Mouse (Mus musculus) layer of hippocampus, adult 8-10 months (tissue): ENCODE measurements around the gene Kcnj6. TPM values are rescaled to one million over a fixed set of nuclear protein-coding genes. Genes with fewer than 3 reads are reported as not detected.

Experiments
- DNase-seq, 2 experiments: peaks; one replicate each; pipeline ENCODE4 v3.0.0; 2022; ENCODE audit warnings: low spot score in 2 of 2
- microRNA-seq, 2 experiments: library from miRNA; unstranded; fragments of <30 nt; microRNA quantifications; one replicate each; pipeline ENCODE4 v1.2.0; 2022
- total RNA-seq, 4 experiments: library from RNA; stranded (reverse); gene quantifications; 2 replicates each; pipeline ENCODE4 v1.2.4; 2022

Gene Kcnj6
- total RNA-seq, 4 experiments from 2014 or later: 96.6 to 128 (median 116) TPM

DNA sequence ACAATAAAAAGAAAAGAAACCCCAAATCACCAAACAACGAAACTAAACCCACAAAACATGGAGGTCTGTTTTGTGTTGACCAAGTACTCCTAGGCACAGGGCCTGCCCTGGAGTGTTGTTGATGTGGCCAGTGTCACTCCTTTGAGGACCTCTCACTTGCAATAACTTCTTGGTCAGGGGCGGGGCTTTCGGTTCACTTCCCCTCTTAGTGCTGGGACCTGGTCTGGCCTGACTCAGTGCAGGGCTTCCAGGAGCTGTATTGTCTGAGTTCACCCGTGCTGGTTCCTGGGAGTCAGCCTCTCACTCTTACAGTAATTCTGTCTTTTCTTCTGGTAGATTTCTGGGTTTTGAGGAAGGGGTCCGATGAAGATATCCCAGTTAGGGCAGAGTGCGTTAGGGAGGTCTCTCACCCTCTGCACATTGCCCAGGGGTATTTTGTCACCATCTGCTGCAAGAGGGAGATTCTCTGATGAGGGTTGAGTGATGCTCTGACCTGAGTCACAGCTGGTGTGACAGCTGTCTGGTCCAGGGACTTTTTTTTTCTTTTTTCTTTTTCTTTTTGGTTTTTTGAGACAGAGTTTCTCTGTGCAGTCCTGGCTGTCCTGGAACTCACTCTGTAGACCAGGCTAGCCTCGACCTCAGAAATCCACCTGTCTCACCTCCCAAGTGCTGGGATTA, 276.9 kb downstream of the Kcnj6 start:
- no peak for DNase-seq

DNA sequence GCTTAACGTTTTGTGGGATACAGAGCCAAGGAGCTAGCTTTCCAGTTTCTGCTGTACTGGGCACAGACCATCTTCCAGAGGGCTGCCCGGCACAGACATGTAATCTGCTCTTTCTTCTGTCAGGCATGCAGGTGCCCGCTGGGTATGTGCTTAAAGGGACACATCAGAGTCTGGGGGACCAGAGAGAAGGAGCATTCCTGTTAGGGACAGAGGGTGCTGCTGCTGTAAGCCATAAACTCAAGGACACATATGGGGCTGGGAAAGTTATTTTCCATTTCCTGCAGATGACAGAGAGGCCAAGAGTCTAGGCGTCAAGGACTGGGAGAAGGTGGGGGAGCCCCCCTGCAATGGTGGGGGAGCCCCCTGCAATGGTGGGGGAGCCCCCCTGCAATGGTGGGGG, 278.0 kb downstream of the Kcnj6 start:
- DNase-seq: no peak

DNA sequence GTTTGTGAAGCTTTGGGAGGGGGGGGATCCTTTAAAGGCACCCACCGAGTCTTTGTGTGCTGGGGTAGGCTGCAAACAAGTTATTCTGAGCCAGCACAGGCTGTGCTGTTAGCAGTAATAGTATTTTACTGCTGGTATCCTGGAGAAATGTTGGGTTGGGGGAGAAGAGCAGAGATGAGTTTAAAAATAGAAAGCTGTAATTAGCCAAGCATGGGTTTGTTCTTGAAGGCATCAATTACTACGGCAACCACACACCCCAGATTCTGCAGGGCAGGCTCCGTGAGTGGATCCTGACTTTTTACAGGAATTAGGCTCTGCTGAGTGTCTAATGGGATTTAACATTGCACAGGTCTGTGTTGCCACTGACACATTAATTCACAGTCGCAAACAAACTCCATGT, 278.6 kb downstream of the Kcnj6 start:
- no peak for DNase-seq

DNA sequence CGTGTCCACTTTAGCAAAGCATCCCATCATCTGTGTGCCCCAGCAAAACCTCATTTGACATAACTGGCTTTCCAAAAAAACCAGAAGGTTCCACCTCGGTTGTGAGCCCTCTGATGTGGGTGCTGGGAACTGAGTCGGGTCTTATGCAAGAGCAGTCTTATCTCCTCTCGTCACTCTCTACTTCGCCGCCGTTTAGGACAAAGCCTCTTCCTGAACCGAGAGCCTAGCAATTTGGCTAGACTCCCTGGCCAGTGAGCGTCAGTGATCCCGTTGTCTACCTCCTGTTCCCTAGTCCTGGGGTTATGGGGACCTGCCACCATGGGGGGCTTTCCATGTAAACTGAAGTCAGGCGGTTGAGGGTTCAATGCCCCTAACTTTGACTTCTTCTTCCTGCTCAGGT, 280.4 kb downstream of the Kcnj6 start:
- no peak for DNase-seq

DNA sequence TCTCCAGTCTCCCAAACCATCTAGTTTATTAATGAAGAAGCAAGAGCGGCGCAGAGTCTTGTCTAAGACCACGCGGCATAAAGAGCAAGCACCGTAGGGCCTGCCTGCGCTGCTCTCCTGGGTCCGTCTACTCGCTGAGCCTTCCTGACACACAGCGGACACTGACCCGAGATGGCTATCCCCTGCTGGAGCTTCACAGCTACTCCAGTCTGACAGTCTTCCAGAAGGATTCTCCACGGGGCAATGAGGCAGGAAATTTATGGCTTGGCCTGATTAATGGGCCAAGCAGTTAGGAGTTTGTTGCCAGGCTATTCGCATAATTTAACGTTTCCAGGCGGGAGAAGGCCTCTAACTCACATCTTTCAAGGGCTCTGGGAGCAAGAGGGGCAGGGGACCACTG, 283.0 kb downstream of the Kcnj6 start:
- no peak for DNase-seq

DNA sequence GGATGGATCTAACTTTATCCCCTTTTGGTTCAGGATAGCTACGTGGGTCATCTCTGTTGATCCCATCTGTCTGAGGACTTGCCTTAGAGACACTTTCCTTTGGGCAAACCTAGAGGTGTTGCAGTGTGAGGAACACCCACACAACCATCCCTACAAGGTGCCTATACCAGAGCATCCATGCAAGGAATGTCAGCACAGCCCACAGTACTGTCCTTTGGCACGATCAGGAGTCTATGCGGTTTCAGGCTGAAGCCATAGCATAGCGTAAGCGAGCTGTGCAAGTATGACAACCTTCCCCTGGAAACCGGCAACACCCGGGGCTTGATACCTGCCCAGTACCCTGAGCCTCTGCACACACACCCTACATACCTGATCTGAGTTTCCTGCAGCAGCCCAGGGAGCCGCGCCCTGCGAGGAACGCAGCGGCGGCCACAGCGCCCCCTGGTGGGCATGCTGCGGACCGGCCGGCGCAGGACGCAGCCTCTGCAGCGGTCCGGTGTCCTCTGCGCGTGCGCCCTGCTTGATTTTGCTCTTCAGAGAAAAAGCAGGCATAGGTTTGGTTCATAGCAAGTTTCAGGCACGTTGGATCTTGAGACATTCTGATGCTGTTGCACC, 283.9 kb downstream of the Kcnj6 start:
- peak; percentile 59 to 87 for DNase-seq

DNA sequence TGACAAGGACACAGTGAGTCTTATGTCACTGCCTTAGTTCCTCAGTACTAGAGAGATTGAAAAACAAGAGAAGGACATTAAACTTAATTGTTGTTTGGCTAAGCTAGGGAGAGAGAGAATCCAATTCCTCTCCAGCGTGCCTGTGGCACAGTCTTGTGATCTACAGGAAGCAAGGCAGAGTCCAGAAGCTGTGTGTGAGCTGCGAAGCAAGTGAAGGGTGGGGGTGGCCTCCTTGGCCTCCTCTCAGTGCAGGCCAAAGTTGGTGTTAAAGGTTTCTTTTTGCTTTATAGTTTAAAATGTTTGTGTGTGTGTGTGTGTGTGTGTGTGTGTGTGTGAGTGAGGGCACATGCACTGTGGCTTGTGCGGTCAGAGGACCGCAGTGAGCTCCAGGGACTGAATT, 295.5 kb downstream of the Kcnj6 start:
- DNase-seq: no peak

DNA sequence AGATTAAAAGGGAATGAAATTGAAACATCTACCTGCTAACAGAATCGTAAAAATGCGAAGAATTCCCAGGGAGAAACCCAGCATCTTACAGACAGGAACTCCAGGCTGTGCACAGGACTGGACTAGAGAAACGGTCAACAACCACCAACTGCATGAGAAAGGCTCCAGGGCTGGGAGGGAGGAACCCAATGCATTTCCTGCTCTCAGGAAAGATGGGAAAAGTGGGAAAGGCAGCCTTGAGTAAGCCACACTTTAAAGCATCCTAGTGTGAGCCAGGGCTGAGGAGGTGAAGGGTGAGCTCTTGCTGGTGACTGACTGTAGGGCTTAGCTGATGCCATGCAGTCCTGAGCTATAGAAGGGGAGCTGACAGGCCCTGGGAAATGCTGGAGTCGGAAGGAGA, 296.4 kb downstream of the Kcnj6 start:
- DNase-seq: no peak

Small RNAs within 50 kb of the gene (microRNA-seq; reads per million reads assigned to microRNA genes)
- 0 reads per million in 2 experiments for gene Gm22745
